Mouse (Mus musculus): ENCODE measurements around the gene Cdip1. TPM values are rescaled to one million over a fixed set of nuclear protein-coding genes. Genes with fewer than 3 reads are reported as not detected.

Gene Cdip1
- 46.5 and 50.5 TPM in 2 replicates for polyA plus RNA-seq (2011; ENCODE audit: insufficient read depth, insufficient read length, low read depth, missing spikeins)

- TF ChIP-seq CTCF (IDR thresholded peaks at IDR 0.05; ENCODE audit: low read depth, low read length) (no peak), POLR2A (IDR thresholded peaks at IDR 0.05; ENCODE audit: insufficient read depth, low read length) (no peak)
- peak within 1 kb of the TSS; percentile 67 for H3K9ac ChIP-seq (ENCODE audit: low read depth, poor library complexity, severe bottlenecking)
- no peaks in the 10 kb centered on the region for H3K27me3 ChIP-seq (ENCODE audit: control insufficient read depth, insufficient read depth, low read length, poor library complexity, severe bottlenecking)
- peak within 1 kb of the TSS; percentile 93 for H3K4me3 ChIP-seq (ENCODE audit: low read depth, low read length)
- no peaks in the 10 kb centered on the region for H3K9me3 ChIP-seq (replicated peaks; ENCODE audit: control insufficient read depth, insufficient read depth, low read length, poor library complexity, severe bottlenecking)
- no peaks in the 10 kb centered on the region for H3K36me3 ChIP-seq (ENCODE audit: control insufficient read depth, insufficient read depth, low read length, poor library complexity, severe bottlenecking)
- H3K4me1 ChIP-seq (ENCODE audit: control insufficient read depth, insufficient read depth, low read length): no peaks in the 10 kb centered on the region
- peak within 1 kb of the TSS; percentile 86 for H3K27ac ChIP-seq (ENCODE audit: insufficient read depth, low read length)
Observed at GRCm38 (mm10) chr16:4789810-4790559, at the start of gene Cdip1. Gene Cdip1 (minus strand): TSS chr16:4790292.

DNA sequence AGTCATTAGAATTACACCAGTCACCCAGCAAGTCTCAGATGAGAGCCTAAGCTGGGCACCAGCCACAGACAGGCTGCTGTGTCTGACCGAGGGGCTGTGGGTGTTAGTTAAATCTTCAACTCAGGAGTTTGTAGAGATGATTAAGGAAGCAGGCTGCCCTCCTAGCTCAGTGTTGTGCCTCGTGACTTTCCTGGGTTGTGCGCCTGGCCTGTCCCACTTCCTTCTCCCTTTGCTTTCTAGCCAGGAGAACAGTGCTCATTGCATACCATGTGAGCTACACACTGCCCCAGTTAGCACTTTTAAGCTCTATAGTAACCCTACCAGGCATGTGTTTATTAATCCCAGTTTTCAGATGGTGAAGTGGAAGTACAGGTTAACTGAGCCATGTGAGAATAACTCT, 49.5 kb upstream of the Cdip1 start:
- Histone ChIP-seq H3K9me3 (replicated peaks; ENCODE audit: control insufficient read depth, insufficient read depth, low read length, poor library complexity, severe bottlenecking) (no peaks in the 10 kb centered on the region), H3K4me3 (ENCODE audit: low read depth, low read length) (no peak overlapping the region), H3K9ac (ENCODE audit: low read depth, poor library complexity, severe bottlenecking) (no peak overlapping the region), H3K36me3 (ENCODE audit: control insufficient read depth, insufficient read depth, low read length, poor library complexity, severe bottlenecking) (no peaks in the 10 kb centered on the region), H3K27me3 (ENCODE audit: control insufficient read depth, insufficient read depth, low read length, poor library complexity, severe bottlenecking) (no peaks in the 10 kb centered on the region), H3K4me1 (ENCODE audit: control insufficient read depth, insufficient read depth, low read length) (no peaks in the 10 kb centered on the region), H3K27ac (ENCODE audit: insufficient read depth, low read length) (no peak overlapping the region)
- TF ChIP-seq POLR2A (IDR thresholded peaks at IDR 0.05; ENCODE audit: insufficient read depth, low read length): no peak
- TF ChIP-seq CTCF (IDR thresholded peaks at IDR 0.05; ENCODE audit: low read depth, low read length): no peak
- TF ChIP-seq EP300 (IDR thresholded peaks at IDR 0.05; ENCODE audit: insufficient read depth, low read depth, low read length): no peak

DNA sequence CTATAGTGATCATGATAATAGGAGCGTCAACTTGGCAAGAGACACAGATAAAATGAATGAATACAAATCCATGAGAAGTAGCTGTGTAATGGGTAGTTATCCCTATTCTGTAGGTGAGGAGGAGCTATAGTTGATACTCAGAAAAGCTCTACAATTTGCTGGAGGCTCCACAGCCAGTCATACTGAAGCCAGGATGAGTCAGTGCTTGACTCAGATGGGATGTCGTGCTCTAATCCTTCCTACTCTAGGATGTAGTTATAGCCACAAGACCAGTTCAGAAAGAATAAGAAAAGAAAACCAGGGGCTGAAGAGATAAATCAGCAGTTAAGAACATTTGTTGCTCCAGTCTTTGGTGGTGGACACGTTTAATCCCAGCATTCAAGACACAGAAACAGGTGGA, 47.5 kb upstream of the Cdip1 start:
- H3K9me3 ChIP-seq (replicated peaks; ENCODE audit: control insufficient read depth, insufficient read depth, low read length, poor library complexity, severe bottlenecking): no peaks in the 10 kb centered on the region

GRCm38 (mm10) chr16:4835191-4835590, 45.1 kb upstream of the Cdip1 start, which contains the start of gene 4930562C15Rik:
Gene 4930562C15Rik (plus strand): TSS chr16:4835416.
- Histone ChIP-seq H3K4me3 (ENCODE audit: low read depth, low read length) (no peak within 1 kb of the TSS), H3K36me3 (ENCODE audit: control insufficient read depth, insufficient read depth, low read length, poor library complexity, severe bottlenecking) (no peaks in the 10 kb centered on the region), H3K27me3 (ENCODE audit: control insufficient read depth, insufficient read depth, low read length, poor library complexity, severe bottlenecking) (no peaks in the 10 kb centered on the region), H3K4me1 (ENCODE audit: control insufficient read depth, insufficient read depth, low read length) (no peaks in the 10 kb centered on the region), H3K9me3 (replicated peaks; ENCODE audit: control insufficient read depth, insufficient read depth, low read length, poor library complexity, severe bottlenecking) (no peaks in the 10 kb centered on the region), H3K9ac (ENCODE audit: low read depth, poor library complexity, severe bottlenecking) (no peak within 1 kb of the TSS), H3K27ac (ENCODE audit: insufficient read depth, low read length) (no peak within 1 kb of the TSS)
- TF ChIP-seq CTCF (IDR thresholded peaks at IDR 0.05; ENCODE audit: low read depth, low read length): no peak
- TF ChIP-seq POLR2A (IDR thresholded peaks at IDR 0.05; ENCODE audit: insufficient read depth, low read length): no peak
- no peak for TF ChIP-seq EP300 (IDR thresholded peaks at IDR 0.05; ENCODE audit: insufficient read depth, low read depth, low read length)

More for the DNA sequence above, 47.5 kb upstream of the Cdip1 start:
- TF ChIP-seq EP300 (IDR thresholded peaks at IDR 0.05; ENCODE audit: insufficient read depth, low read depth, low read length) (no peak), CTCF (IDR thresholded peaks at IDR 0.05; ENCODE audit: low read depth, low read length) (no peak), POLR2A (IDR thresholded peaks at IDR 0.05; ENCODE audit: insufficient read depth, low read length) (no peak)
- H3K27ac ChIP-seq (ENCODE audit: insufficient read depth, low read length): no peak overlapping the region
- H3K9ac ChIP-seq (ENCODE audit: low read depth, poor library complexity, severe bottlenecking): no peak overlapping the region
- no peaks in the 10 kb centered on the region for H3K27me3 ChIP-seq (ENCODE audit: control insufficient read depth, insufficient read depth, low read length, poor library complexity, severe bottlenecking)
- no peaks in the 10 kb centered on the region for H3K4me1 ChIP-seq (ENCODE audit: control insufficient read depth, insufficient read depth, low read length)
- H3K36me3 ChIP-seq (ENCODE audit: control insufficient read depth, insufficient read depth, low read length, poor library complexity, severe bottlenecking): no peaks in the 10 kb centered on the region
- H3K4me3 ChIP-seq (ENCODE audit: low read depth, low read length): no peak overlapping the region

DNA sequence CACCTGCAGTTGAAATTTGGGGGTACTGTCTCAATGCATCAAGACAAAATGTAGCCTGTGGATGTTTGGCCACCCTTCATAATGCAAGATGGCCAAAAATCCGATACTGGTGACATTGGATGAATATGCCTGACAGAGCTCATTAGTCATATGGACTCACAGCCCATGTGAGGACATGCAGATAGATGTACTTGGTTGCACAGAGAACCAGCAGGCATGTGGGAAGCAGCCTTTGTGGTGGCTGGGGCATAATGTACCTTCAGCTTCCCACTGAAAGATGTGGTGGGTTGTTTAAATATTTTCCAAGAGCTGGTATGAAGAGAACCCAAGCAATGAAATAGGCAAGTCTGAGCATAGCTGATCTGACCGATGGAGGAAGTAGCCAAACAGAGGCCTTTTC, 43.8 kb upstream of the Cdip1 start:
- H3K4me1 ChIP-seq (ENCODE audit: control insufficient read depth, insufficient read depth, low read length): no peaks in the 10 kb centered on the region
- no peaks in the 10 kb centered on the region for H3K36me3 ChIP-seq (ENCODE audit: control insufficient read depth, insufficient read depth, low read length, poor library complexity, severe bottlenecking)
- no peak overlapping the region for H3K27ac ChIP-seq (ENCODE audit: insufficient read depth, low read length)
- H3K9me3 ChIP-seq (replicated peaks; ENCODE audit: control insufficient read depth, insufficient read depth, low read length, poor library complexity, severe bottlenecking): no peaks in the 10 kb centered on the region
- no peak for TF ChIP-seq CTCF (IDR thresholded peaks at IDR 0.05; ENCODE audit: low read depth, low read length)
- TF ChIP-seq EP300 (IDR thresholded peaks at IDR 0.05; ENCODE audit: insufficient read depth, low read depth, low read length): no peak
- no peak for TF ChIP-seq POLR2A (IDR thresholded peaks at IDR 0.05; ENCODE audit: insufficient read depth, low read length)
- H3K9ac ChIP-seq (ENCODE audit: low read depth, poor library complexity, severe bottlenecking): no peak overlapping the region
- H3K27me3 ChIP-seq (ENCODE audit: control insufficient read depth, insufficient read depth, low read length, poor library complexity, severe bottlenecking): no peaks in the 10 kb centered on the region
- no peak overlapping the region for H3K4me3 ChIP-seq (ENCODE audit: low read depth, low read length)

DNA sequence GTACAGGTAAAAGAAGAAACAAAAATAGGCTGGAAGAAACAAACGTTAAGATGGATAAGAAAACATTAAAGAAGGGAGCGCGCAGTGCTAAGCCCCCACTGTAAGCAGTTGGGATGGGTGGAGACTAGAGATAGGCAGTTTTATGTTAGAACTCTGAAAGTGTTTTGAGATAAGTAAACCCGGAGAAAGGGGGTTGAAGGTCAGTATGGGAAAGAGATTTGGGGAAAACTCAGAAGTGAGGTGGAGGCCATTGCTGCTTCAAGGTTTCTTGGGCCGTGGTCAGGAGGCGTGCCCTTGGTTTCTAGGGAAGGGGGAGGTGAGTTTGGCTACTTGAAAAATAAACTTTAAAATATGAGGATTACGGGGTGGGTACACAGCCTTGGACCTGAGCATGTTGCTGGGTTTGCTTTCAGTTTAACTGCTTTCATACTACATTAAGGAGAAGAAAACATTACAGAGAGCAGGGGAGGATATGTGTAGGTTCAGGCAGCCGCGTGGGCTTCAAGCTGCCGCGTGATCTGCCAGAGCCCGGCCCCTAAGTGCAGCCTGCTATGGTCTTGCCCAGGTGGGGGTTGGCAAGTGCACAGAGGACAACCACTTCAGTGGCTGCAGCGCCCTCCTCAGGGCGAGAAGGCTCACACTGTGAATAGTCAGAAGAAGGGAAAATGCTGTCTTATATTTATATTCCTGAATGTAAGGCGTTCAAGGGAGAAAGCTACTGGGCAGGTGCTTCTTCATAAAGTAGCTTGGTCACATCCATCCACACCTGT, 41.7 kb upstream of the Cdip1 start:
- TF ChIP-seq CTCF (IDR thresholded peaks at IDR 0.05; ENCODE audit: low read depth, low read length): peak; percentile 25
- TF ChIP-seq EP300 (IDR thresholded peaks at IDR 0.05; ENCODE audit: insufficient read depth, low read depth, low read length): no peak
- no peak overlapping the region for H3K4me3 ChIP-seq (ENCODE audit: low read depth, low read length)

More for the DNA sequence above, 41.7 kb upstream of the Cdip1 start:
- Histone ChIP-seq H3K27me3 (ENCODE audit: control insufficient read depth, insufficient read depth, low read length, poor library complexity, severe bottlenecking) (no peaks in the 10 kb centered on the region), H3K4me1 (ENCODE audit: control insufficient read depth, insufficient read depth, low read length) (no peaks in the 10 kb centered on the region), H3K9me3 (replicated peaks; ENCODE audit: control insufficient read depth, insufficient read depth, low read length, poor library complexity, severe bottlenecking) (no peaks in the 10 kb centered on the region), H3K9ac (ENCODE audit: low read depth, poor library complexity, severe bottlenecking) (no peak overlapping the region), H3K36me3 (ENCODE audit: control insufficient read depth, insufficient read depth, low read length, poor library complexity, severe bottlenecking) (no peaks in the 10 kb centered on the region), H3K27ac (ENCODE audit: insufficient read depth, low read length) (no peak overlapping the region)
